Mouse (Mus musculus): ENCODE results near the gene Nfkbil1.

The Nfkbil1 gene

DNA sequence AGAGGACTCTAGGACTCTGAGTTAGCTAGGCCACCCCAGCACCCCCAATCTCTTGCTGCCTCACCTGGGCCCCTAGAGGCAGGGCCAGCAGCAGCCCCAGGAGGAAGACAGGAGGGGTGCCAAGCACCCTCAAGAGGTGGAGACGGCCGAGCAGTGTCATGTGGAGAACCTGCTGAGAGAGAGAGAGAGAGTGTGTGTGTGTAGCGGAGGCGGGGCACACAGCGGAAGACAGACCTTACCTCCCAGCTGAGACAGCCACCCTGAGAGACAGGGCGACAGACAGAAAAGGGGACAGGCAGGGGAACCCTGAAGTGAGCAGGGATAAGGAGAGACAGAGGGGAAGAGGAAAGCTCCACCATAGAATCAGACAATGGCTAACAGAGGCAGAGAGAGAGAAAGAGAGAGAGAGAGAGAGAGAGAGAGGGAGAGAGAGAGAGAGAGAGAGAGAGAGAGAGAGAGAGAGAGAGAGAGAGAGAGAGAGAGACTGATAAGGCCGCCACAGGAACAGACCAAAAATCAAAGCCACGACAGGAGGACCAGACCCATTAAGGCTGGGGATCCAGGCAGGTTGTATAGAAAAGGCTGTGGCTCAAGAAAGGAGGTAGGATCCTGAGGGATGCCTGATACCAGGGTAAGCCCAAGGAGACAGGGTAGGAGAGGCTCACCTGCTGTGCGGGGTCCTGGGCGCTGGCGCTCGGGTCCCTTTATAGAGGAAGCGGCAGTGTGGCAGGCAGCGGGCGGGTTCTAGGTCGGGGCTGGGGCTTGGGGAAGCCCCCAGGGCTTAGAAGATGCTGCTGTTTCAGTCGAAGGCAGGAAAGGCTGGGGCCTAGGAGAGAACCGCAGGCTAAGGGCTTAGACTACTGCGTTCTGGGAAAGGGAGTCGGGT lies 30.9 kb downstream of the Nfkbil1 start, which contains the start of gene Lta:
Lta (minus strand) TSS at position 858 of the 886 bp plus-strand sequence.
- no peak for DNase-seq (ENCODE audit: extremely low spot score, low spot score)

DNA sequence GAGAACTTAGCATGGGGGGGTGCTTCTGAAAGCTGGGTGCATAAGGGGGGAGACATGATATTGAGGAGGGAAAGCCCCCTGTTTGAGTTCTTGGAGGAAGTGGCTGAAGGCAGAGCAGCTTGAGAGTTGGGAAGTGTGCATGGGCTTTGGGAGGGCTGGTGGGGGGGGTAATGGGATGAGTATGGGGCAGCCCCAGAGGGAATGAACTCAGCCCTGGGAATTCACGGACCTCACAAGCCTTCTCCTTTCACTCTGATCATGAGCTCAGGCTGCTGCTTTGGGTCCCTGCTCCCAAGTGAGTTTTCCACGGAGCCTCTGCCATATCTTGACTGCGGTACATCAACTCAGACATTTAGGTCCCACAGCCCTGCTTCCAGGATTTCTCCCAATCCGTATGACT lies 33.1 kb downstream of the Nfkbil1 start:
- no peak for DNase-seq (ENCODE audit: extremely low spot score, low spot score)

DNA sequence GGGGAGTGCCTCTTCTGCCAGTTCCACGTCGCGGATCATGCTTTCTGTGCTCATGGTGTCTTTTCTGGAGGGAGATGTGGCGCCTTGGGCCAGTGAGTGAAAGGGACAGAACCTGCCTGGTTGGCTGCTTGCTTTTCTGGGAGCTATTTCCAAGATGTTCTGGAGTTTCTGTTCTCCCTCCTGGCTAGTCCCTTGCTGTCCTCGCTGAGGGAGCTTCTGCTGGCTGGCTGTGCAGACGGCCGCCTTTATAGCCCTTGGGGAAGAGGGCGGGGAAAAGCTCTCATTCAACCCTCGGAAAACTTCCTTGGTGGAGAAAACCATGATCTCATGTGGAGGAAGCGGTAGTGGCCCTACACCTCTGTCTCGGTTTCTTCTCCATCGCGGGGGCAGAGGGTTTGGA lies 33.8 kb downstream of the Nfkbil1 start, which contains the start of gene Tnf:
Tnf (minus strand) TSS at position 221 of the 400 bp plus-strand sequence.
- no peak for DNase-seq (ENCODE audit: extremely low spot score, low spot score)

DNA sequence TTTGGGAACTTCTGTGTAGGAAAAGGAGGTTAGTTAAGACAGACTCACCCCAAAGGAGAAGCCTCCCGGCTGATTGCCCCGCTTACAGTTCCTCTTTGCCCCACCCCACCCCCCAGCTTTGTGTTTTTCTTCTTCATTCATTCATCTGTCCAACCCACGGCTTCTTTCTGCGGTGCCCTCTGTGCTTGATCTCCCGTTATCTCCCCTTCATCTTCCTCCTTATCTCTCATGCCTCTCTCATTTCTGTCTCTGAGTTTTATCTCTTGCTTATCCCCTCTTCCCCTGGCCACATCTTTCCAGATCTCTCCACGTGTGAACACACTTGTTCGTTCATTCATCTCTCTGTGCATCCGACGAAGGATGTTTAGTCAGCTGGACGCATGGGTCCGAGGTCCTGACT lies 34.5 kb downstream of the Nfkbil1 start:
- DNase-seq (ENCODE audit: extremely low spot score, low spot score), result no peak

DNA sequence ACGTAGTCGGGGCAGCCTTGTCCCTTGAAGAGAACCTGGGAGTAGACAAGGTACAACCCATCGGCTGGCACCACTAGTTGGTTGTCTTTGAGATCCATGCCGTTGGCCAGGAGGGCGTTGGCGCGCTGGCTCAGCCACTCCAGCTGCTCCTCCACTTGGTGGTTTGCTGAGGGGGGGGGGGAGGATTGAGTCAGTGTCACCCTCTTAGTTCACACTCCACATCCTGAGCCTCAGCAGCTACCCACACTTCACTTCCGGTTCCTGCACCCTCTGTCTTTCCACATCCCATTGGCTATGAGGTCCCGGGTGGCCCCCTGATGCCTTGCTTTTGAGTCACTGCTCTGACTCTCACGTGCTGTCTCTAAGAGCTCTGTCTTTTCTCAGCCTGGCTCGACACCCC lies 35.2 kb downstream of the Nfkbil1 start:
- no peak for DNase-seq (ENCODE audit: extremely low spot score, low spot score)

DNA sequence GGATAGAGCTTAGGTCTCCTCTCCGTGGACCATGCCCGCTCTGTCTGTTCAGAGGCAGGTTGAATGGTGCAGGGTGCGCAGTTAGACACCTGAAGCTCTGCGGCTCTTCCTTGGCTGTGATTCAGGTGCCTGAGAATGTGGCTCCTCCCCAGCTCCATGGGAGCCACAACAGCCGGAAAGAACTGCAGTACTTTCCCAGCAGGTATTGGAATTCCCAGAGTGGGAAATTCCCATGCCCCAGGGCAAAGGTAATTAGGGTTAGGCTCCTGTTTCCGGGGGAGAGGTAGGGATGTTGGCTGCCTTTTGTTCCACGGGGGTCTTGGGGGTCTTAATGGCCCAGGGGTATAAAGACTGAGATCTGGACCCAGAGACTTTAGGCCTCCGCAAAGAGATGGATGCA lies 36.6 kb downstream of the Nfkbil1 start:
- DNase-seq (ENCODE audit: extremely low spot score, low spot score), result no peak

DNA sequence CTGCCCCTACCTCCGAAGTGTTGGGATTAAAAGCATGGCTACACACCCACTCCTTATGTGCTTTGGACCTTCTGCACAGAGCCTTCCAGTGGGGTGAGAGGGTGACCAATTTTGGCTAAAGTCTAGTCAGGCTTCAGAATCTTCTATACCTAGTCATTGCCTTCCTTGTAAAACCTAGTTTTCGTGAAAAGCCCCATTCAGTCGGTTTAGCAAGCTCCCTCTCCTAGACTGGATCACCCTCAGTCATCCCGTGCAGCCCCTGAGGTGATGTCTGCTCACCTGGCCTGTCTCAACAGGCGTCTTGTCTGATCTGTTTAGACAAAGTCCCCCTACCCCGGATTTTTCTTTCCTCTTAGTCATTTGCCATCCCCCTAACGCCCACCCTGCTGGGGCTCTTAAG lies 37.6 kb downstream of the Nfkbil1 start:
- DNase-seq (ENCODE audit: extremely low spot score, low spot score), result no peak

DNA sequence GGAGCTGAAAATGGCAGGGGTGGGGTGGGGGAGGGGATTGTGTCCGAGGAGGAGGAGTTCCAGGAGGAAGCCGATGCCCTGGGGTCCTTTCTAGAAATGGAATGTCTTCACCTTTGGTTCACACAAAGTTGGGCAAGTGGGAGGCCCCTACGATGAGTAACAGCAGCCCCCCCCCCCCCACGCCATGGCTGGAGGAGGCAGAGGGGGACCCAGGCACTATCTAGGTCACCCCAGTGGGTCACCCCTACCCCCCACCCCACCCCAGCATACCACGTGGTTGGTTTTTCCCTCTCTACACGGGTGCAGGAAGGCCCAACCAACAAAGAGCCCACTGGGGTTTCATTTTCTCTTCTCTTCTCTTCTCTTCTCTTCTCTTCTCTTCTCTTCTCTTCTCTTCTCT lies 38.5 kb downstream of the Nfkbil1 start:
- DNase-seq (ENCODE audit: extremely low spot score, low spot score), result no peak

DNA sequence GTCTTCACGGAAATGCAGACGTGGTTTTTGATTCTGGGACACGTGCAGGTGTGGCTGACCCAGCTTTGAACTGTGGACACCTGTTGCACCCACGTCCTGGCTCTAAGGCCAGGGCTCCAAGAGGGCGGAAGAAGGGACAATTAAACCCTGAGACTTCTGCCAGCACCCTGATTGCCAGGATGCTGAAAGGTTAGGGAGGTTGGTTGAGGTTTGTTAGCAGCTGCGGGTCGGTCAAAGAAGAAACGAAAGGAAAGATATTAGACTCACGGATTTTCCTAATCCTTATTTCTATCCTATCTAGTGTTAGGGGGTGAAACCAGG lies 39.3 kb downstream of the Nfkbil1 start:
- DNase-seq (ENCODE audit: extremely low spot score, low spot score), result no peak

DNA sequence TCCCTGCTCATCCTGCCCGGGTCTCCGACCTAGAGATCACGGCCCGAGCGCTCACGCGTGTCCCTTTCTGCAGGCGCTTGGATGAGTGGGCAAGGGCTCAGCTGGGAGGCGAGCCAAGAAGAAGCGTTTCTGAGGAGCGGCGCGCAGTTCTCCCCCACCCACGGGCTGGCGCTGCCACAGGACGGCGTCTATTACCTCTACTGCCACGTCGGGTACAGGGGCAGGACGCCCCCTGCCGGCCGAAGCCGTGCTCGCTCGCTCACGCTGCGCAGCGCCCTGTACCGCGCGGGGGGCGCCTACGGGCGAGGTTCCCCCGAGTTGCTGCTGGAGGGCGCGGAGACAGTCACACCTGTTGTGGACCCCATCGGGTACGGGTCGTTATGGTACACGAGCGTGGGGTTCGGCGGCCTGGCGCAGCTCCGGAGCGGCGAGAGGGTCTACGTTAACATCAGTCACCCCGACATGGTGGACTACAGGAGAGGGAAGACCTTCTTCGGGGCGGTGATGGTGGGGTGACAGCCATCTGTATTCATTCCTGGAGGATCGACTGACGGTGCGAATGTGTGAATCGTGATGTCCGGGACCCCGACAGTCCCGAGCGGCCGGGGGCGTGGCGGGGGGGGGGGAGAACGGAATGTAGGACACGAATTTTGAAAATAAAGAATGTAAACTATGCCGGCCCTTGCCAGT lies 39.8 kb downstream of the Nfkbil1 start:
- peak; percentile 83 for DNase-seq (ENCODE audit: extremely low spot score, low spot score)

DNA sequence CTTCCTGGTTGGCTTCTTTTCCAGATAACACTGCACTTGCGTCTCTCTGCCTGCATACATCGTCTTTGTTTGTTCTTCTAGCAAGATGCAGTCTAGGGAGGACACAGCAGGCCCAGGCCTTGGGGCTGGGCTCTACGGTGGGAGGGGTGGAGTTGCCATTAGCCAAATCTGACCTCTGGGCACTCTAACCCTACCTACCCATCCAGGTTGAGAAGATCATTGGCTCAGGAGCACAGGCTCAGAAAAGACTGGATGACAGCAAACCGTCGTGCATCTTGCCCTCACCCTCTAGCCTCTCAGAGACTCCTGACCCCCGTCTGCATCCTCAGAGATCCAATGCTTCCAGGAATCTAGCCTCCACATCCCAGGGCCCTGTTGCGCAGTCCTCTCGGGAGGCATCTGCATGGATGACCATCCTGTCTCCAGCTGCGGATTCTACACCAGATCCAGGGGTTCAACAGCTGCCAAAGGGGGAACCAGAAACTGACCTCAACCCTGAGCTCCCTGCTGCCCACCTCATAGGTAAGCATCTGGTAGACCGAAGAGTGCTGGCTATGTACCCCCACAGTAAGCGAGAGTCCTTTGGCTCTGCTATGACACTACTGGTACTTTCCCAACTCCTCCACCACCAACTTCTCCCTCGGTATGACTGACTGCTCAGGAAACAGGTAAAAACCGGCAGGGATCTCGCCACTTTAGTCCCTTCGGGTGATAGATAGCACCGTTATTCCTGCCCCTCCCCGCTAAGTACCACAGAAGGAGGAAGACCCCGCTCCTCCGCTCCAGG lies 40.6 kb downstream of the Nfkbil1 start:
- DNase-seq (ENCODE audit: extremely low spot score, low spot score), result no peak

DNA sequence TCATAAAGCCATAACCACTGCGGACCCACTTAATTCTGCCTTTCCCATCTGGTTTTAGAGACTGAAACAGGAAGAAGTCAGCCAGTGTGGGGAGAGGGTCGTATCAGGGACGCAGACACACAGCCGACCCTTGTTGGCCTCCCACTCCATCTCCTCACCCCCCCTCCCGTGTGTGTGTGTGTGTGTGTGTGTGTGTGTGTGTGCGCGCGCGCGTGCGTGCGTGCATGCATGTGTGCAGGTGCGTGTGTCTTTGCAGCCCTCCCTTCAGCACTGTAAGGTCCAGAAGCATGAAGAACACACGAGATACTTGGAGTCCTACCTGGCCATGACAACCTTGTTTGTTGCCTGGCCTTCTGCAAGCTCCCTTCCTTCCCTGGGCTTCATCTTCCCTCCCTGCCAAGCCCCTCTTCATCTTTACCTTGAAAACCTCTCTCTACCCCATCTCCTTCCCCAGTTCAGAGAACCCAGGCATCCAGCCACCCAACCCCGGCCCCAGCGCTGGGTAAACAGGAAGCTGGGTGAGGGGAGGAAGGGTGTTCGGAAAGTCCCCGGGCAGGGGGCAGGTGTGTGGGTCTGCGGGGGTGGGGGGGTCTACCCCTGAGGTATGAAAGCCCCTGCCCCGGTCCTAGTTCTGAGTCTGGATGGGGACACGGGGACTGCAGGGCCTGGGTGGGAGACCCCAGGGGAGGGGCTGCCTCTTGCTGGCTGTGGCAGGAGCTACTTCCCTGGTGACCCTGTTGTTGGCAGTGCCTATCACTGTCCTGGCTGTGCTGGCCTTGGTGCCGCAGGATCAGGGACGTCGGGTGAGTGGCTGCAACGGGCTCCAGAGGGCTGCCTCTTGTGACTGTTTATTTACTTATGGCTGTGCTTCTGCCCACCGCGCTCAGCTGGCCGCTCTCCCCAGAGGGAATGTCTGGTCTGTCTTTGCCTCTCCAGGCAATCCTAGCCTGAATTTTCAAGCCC lies 41.4 kb downstream of the Nfkbil1 start, which contains the start of gene Ltb:
Ltb (plus strand) TSS at position 559 of the 963 bp plus-strand sequence.
- no peak for DNase-seq (ENCODE audit: extremely low spot score, low spot score)

DNA sequence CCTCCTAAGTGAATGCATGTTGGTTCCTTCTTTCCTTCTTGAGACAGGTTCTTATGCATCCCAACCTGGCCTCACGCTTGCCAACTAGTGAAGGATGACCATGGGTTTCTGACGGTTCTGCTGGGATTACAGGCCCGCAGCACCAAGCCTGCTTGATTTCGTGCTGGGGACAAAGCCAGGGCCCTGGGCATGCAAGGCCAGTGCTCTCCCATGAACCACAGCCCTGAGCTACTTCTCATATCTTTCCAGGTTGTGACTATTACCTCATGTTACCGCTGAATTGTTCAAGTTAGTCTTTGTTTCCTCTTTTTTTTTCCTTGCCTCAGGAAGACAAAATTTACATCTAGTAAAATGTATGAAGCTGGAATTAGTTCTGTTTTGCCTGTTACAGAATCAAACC lies 42.7 kb downstream of the Nfkbil1 start:
- no peak for DNase-seq (ENCODE audit: extremely low spot score, low spot score)

DNA sequence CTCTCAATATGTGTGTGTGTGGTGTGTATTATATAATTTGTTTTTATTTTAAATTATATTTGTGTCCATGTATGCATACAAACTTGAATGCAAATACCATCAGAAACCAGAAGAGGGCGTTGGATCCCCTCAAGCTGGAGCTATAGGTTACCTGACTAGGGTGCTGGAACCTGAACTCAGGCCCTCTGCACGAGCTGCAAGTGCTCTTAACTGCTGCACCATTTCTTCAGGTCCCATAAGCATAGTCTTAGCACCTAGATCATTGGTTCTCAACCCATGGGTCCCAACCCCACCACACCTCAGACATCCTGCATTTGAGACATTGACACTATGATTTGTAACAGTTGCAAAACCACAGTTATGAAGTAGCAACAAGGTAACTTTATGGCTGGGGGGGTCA lies 43.9 kb downstream of the Nfkbil1 start:
- DNase-seq (ENCODE audit: extremely low spot score, low spot score), result no peak

DNA sequence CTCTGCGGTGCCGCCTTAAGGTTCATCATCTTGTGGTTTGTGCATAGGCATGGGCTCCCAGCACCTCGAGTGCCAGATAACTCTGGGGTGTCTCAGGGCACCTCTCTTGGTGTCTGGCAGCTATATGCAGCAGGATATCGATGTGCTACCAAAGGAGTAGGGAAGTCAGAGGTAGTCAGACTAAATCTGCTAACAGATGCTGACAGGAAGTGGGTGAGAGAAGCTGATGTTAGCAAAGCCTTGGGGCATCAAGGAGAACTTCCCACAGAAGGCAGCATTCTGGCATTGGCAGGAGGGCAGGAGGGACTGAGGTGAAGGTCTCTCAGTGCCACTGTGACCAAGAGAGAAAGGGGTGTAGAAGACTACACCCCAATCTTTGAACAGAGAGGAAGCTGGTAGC lies 45.5 kb downstream of the Nfkbil1 start:
- no peak for DNase-seq (ENCODE audit: extremely low spot score, low spot score)

DNA sequence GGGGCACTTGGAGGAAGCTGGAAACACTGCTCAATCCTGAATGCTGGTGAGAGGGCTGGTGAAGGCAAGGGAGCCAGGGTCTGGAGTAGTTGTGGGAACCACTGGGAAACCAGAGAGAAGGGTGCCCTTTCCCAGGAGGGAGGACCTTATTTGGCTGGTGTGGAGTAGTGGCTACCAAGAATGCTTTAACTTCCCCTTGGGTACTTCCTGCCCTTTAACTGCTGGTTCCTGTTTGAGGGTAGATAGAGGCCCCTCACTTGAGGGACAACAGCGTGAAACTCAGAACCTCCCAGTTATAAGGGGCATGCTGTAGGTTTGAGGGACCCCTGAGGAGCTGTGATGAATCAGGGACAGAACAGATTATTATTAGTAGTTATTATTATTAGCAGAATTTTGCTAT lies 46.4 kb downstream of the Nfkbil1 start:
- no peak for DNase-seq (ENCODE audit: extremely low spot score, low spot score)

DNA sequence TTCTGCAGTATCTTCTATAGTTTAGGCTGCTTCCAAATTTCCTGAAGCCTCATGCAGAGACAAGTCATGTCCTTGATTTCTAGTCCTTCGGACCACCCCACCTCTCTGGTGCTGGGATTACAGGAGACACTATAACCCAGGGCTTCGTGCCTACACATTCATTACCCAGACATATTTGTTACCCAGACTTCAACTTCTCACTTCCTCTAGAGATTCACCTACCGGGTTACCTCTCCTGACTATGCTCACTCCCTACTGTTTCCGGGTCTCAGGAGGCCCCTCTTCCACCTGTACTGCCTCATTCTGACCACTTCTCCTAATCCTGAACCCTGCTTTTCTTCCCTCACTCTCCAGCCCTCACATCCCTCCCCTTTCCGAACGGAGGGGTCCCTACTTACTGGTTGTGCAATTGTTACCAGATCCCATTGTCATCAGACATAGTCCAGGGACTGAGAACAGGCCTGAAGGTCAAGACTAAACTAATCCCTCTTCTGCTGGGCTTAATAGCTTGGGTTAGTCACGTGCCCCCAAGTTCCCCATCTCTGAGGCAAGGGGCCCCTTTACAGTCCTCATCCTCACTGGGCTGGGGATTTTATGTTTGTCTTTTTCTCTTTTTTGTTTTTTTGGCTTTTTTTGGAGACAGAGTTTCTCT lies 47.5 kb downstream of the Nfkbil1 start, which contains the start of gene Lst1:
Lst1 (minus strand) TSS at position 481 of the 652 bp plus-strand sequence.
- no peak for DNase-seq (ENCODE audit: extremely low spot score, low spot score)

DNA sequence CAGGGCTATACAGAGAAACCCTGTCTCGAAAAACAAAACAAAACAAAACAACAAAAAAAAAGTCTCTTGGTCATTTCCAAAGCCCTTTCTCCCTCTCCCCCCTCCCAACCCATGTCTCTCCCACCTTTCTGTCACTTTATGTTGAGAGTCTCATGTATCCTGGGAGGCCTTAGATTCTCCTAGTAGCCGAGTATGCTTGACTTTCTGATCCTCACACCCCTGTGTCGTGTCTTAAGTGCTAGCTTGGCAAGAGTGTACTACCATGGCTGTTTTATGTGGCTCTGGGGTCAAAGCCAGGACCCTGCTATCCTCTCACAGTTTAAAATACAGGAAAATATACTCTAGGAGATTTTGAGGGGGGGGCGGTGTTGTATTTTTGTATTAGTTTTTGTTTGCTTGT lies 48.2 kb downstream of the Nfkbil1 start:
- DNase-seq (ENCODE audit: extremely low spot score, low spot score), result no peak

DNA sequence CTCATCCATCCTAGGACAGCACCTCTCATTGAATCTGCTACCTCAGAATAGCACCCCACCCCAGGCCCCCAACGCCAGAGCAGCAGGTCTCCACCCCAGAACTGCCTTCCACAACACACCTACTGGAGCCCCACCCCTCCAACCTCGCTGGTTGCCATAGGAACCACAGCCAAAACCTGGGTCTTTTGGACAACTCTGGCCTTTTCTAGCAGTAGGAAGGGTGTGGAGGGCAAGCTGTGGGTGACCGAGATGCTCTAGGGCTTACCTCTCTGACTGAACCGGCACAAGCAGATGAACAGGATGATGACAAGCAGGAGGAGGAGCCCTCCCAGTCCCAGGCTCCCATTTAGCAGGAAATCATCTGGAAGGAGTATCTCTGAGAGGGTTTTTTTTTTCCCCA lies 48.9 kb downstream of the Nfkbil1 start:
- peak; percentile 58 for DNase-seq (ENCODE audit: extremely low spot score, low spot score)

Data from neural tube, embryonic 10.5 days (tissue).